Mouse (Mus musculus): ENCODE measurements at regions not wholly inside any gene's neighbourhood (a gene's known extent, or its start where the extent isn't known, plus 50 kb on each side); places are given as distances from the start of the nearest gene placed in this dataset.

- DNase-seq (ENCODE audit: low spot score in 2 of 2), result no peak
Observed at GRCm38 (mm10) chr16:90666271-90666986, 60.8 kb downstream of the Mis18a start.

- no peak for DNase-seq (ENCODE audit: low spot score in 2 of 2)
Observed at GRCm38 (mm10) chr16:90664086-90664485, 63.1 kb downstream of the Mis18a start.

GRCm38 (mm10) chr16:90658050-90658449 is 69.2 kb downstream of the Mis18a start:
- no peak for DNase-seq (ENCODE audit: low spot score in 2 of 2)

- DNase-seq (ENCODE audit: low spot score in 2 of 2), result no peak
Observed at GRCm38 (mm10) chr16:90657027-90657426, 70.2 kb downstream of the Mis18a start.

- DNase-seq (ENCODE audit: low spot score in 2 of 2), result no peak
Observed at GRCm38 (mm10) chr16:90656571-90657011, 70.6 kb downstream of the Mis18a start.

GRCm38 (mm10) chr16:90654853-90655252 is 72.4 kb downstream of the Mis18a start:
- no peak for DNase-seq (ENCODE audit: low spot score in 2 of 2)

- no peak for DNase-seq (ENCODE audit: low spot score in 2 of 2)
Observed at GRCm38 (mm10) chr16:90652821-90653220, 74.4 kb downstream of the Mis18a start.

- no peak for DNase-seq (ENCODE audit: low spot score in 2 of 2)
Observed at GRCm38 (mm10) chr16:90648161-90648560, 79.0 kb downstream of the Mis18a start.

- no peak for DNase-seq (ENCODE audit: low spot score in 2 of 2)
Observed at GRCm38 (mm10) chr16:90642671-90643070, 84.5 kb downstream of the Mis18a start.

GRCm38 (mm10) chr16:90635216-90635615 is 92.0 kb downstream of the Mis18a start:
- DNase-seq (ENCODE audit: low spot score in 2 of 2), result no peak

- no peak for DNase-seq (ENCODE audit: low spot score in 2 of 2)
Observed at GRCm38 (mm10) chr16:90629976-90630375, 97.2 kb downstream of the Mis18a start.

- no peak for DNase-seq (ENCODE audit: low spot score in 2 of 2)
Observed at GRCm38 (mm10) chr16:90629121-90629930, 97.9 kb downstream of the Mis18a start.

- no peak for DNase-seq (ENCODE audit: low spot score in 2 of 2)
Observed at GRCm38 (mm10) chr16:90628605-90629120, 98.5 kb downstream of the Mis18a start.

GRCm38 (mm10) chr16:90626035-90626670 is 101.1 kb downstream of the Mis18a start:
- no peak for DNase-seq (ENCODE audit: low spot score in 2 of 2)

- no peak for DNase-seq (ENCODE audit: low spot score in 2 of 2)
Observed at GRCm38 (mm10) chr16:90625301-90626034, 101.7 kb downstream of the Mis18a start.

GRCm38 (mm10) chr16:90624039-90624625 is 103.1 kb downstream of the Mis18a start:
- DNase-seq (ENCODE audit: low spot score in 2 of 2), result peak; percentile 26 to 54

- DNase-seq (ENCODE audit: low spot score in 2 of 2), result no peak
Observed at GRCm38 (mm10) chr16:90622677-90623225, 104.5 kb downstream of the Mis18a start.

GRCm38 (mm10) chr16:90621761-90622411 is 105.3 kb downstream of the Mis18a start:
- peak in 1 of 2 experiments; percentile 23 for DNase-seq (ENCODE audit: low spot score in 2 of 2)

GRCm38 (mm10) chr16:90619565-90620311 is 107.5 kb downstream of the Mis18a start:
- DNase-seq (ENCODE audit: low spot score in 2 of 2), result no peak

All from adrenal gland, adult 18-20 months (tissue).